Mouse (Mus musculus): ENCODE data around the gene Abhd2. TPM values are rescaled to one million over a fixed set of nuclear protein-coding genes. Genes with fewer than 3 reads are reported as not detected.

The Abhd2 gene
- polyA plus RNA-seq, 1 experiment from 2014 or later = 13.2 TPM

DNA sequence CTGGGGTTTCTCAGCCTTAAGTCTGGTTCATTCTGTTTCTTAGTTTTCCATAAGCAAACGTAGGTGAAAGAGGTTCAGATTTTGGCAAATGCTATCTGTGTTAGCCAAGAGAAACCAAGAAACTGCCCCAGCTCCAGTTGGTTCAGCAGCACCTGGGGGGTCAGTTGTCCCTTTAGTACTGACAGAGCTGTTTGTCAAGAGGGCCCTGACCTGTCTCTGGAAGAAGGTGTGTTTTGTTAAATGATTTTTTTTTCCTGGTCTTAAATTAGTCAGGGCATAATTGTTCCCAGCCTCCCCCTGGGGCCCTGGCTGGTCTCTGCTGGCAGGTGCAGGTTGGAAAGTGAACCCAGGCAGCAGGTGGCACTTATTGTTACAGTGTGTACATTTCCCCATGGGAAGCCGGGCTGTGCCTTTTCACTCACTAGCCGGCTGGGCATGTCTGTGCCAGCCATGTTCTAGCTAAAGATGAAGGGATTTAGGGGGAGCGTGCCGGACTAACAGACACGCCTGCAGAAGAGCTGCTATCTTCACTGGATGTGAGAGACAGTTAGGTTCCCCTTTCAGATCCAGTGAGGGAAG is 30.3 kb downstream of the Abhd2 start:
- no peak for ATAC-seq (replicated peaks; ENCODE audit: low FRiP score)
- Histone ChIP-seq H3K9ac (ENCODE audit: low read length) (no peak overlapping the region), H3K27me3 (ENCODE audit: control insufficient read depth, insufficient read depth, low read length) (no peaks in the 10 kb centered on the region), H3K27ac (ENCODE audit: low read depth, low read length) (no peak overlapping the region), H3K4me3 (ENCODE audit: low read depth, low read length) (no peak overlapping the region), H3K4me1 (replicated peaks; ENCODE audit: control insufficient read depth, insufficient read depth, low read length) (no peaks in the 10 kb centered on the region; the same call in 1 of the 2 replicates), H3K36me3 (ENCODE audit: control insufficient read depth, insufficient read depth, low read length) (no peaks in the 10 kb centered on the region), H3K4me2 (ENCODE audit: low read depth, low read length, severe bottlenecking) (no peak overlapping the region), H3K9me3 (ENCODE audit: control insufficient read depth, low read length) (no peaks in the 10 kb centered on the region)
- 72% methylated on average over 6 of the region's 6 CpGs for WGBS
- no peak for DNase-seq (ENCODE audit: low spot score)

DNA sequence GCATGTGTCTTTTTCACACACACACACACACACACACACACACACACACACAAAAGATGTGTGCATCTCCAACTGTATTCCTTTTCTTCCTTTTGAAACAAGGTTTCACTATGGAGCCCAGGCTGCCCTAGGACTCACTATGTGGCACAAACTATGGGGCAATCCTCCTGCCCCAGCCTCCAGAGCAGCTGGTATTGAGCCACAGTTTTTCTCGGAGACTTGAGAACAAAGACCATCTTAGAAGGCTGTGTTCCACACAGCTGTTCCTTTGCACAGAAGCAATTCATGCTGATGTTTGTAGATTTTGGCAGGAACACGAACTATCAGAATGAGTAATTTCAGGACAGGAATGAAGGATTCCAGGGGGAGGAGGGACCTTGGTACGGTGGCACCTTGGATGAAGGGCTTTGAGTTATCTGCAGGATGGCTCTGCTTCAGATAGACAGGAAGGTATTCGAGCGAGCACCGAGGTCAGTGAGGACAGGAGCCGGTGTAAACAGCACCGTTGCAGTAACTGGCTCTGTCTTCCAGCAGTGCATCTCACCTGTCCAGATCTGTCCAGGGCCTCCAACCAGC is 35.5 kb downstream of the Abhd2 start:
- Histone ChIP-seq H3K4me3 (ENCODE audit: low read depth, low read length) (no peak overlapping the region), H3K27me3 (ENCODE audit: control insufficient read depth, insufficient read depth, low read length) (no peaks in the 10 kb centered on the region), H3K36me3 (ENCODE audit: control insufficient read depth, insufficient read depth, low read length) (no peaks in the 10 kb centered on the region), H3K9ac (ENCODE audit: low read length) (no peak overlapping the region), H3K4me1 (replicated peaks; ENCODE audit: control insufficient read depth, insufficient read depth, low read length) (peaks cover 18% of the 10 kb centered on the region), H3K4me2 (ENCODE audit: low read depth, low read length, severe bottlenecking) (no peak overlapping the region), H3K27ac (ENCODE audit: low read depth, low read length) (no peak overlapping the region), H3K9me3 (ENCODE audit: control insufficient read depth, low read length) (no peaks in the 10 kb centered on the region)
- WGBS = 79% methylated on average over 8 of the region's 8 CpGs
- ATAC-seq (replicated peaks; ENCODE audit: low FRiP score) = no peak
- no peak for DNase-seq (ENCODE audit: low spot score)

- Histone ChIP-seq H3K4me1 (replicated peaks; ENCODE audit: control insufficient read depth, insufficient read depth, low read length) (peaks cover 20% of the 10 kb centered on the region), H3K4me3 (ENCODE audit: low read depth, low read length) (no peak overlapping the region)
- no peak for ATAC-seq (replicated peaks; ENCODE audit: low FRiP score)
Measured at GRCm38 (mm10) chr7:79309247-79310190, 36.5 kb downstream of the Abhd2 start.

GRCm38 (mm10) chr7:79310191-79310555 is 37.2 kb downstream of the Abhd2 start:
- no peak for DNase-seq (ENCODE audit: low spot score)
- Histone ChIP-seq H3K27me3 (ENCODE audit: control insufficient read depth, insufficient read depth, low read length) (no peaks in the 10 kb centered on the region), H3K9me3 (ENCODE audit: control insufficient read depth, low read length) (no peaks in the 10 kb centered on the region), H3K4me3 (ENCODE audit: low read depth, low read length) (no peak overlapping the region), H3K36me3 (ENCODE audit: control insufficient read depth, insufficient read depth, low read length) (no peaks in the 10 kb centered on the region), H3K4me1 (replicated peaks; ENCODE audit: control insufficient read depth, insufficient read depth, low read length) (peaks cover 21% of the 10 kb centered on the region), H3K27ac (ENCODE audit: low read depth, low read length) (peak overlapping the region; percentile 41; the same call in 1 of the 2 replicates), H3K4me2 (ENCODE audit: low read depth, low read length, severe bottlenecking) (no peak overlapping the region), H3K9ac (ENCODE audit: low read length) (no peak overlapping the region)
- ATAC-seq (replicated peaks; ENCODE audit: low FRiP score) = no peak
- 13% methylated on average over 1 of the region's 1 CpGs for WGBS

More at GRCm38 (mm10) chr7:79309247-79310190, 36.5 kb downstream of the Abhd2 start:
- Histone ChIP-seq H3K36me3 (ENCODE audit: control insufficient read depth, insufficient read depth, low read length) (no peaks in the 10 kb centered on the region), H3K27me3 (ENCODE audit: control insufficient read depth, insufficient read depth, low read length) (no peaks in the 10 kb centered on the region), H3K27ac (ENCODE audit: low read depth, low read length) (no peak overlapping the region), H3K9ac (ENCODE audit: low read length) (peak overlapping the region; percentile 13; the same call in 1 of the 2 replicates), H3K4me2 (ENCODE audit: low read depth, low read length, severe bottlenecking) (no peak overlapping the region), H3K9me3 (ENCODE audit: control insufficient read depth, low read length) (no peaks in the 10 kb centered on the region)
- WGBS = 54% methylated on average over 19 of the region's 19 CpGs
- DNase-seq (ENCODE audit: low spot score) = no peak

GRCm38 (mm10) chr7:79311420-79311988 is 38.5 kb downstream of the Abhd2 start:
- peaks cover 32% of the 10 kb centered on the region for H3K4me1 ChIP-seq (replicated peaks; ENCODE audit: control insufficient read depth, insufficient read depth, low read length)
- H3K4me2 ChIP-seq (ENCODE audit: low read depth, low read length, severe bottlenecking) = no peak overlapping the region
- no peak overlapping the region for H3K27ac ChIP-seq (ENCODE audit: low read depth, low read length)
- ATAC-seq (replicated peaks; ENCODE audit: low FRiP score) (no peak), DNase-seq (ENCODE audit: low spot score) (no peak)
- no peak overlapping the region for H3K4me3 ChIP-seq (ENCODE audit: low read depth, low read length)
- H3K27me3 ChIP-seq (ENCODE audit: control insufficient read depth, insufficient read depth, low read length) = no peaks in the 10 kb centered on the region
- no peaks in the 10 kb centered on the region for H3K9me3 ChIP-seq (ENCODE audit: control insufficient read depth, low read length)
- H3K9ac ChIP-seq (ENCODE audit: low read length) = no peak overlapping the region
- H3K36me3 ChIP-seq (ENCODE audit: control insufficient read depth, insufficient read depth, low read length) = no peaks in the 10 kb centered on the region
- WGBS = 90% methylated on average over 5 of the region's 5 CpGs

DNA sequence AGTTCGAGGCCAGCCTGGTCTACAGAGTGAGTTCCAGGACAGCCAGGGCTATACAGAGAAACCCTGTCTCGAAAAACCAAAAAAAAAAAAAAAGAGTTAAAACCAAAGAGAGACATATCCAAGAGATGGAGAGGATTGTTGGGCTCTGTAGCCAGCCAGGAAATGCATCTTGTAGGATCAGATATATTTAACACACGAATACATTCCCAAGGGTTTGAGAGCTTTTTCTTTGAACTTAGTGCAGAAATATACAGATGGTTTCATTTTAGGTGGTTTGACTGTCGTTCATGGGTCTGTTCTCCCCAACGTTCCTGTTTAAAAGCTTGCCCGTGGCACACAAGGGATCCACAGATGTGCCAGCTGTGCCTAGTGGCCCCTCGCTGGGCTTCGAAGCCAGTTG is 39.2 kb downstream of the Abhd2 start:
- ATAC-seq (replicated peaks; ENCODE audit: low FRiP score) (no peak), DNase-seq (ENCODE audit: low spot score) (no peak)
- Histone ChIP-seq H3K27ac (ENCODE audit: low read depth, low read length) (no peak overlapping the region), H3K4me3 (ENCODE audit: low read depth, low read length) (no peak overlapping the region), H3K9ac (ENCODE audit: low read length) (no peak overlapping the region), H3K9me3 (ENCODE audit: control insufficient read depth, low read length) (no peaks in the 10 kb centered on the region), H3K27me3 (ENCODE audit: control insufficient read depth, insufficient read depth, low read length) (no peaks in the 10 kb centered on the region), H3K36me3 (ENCODE audit: control insufficient read depth, insufficient read depth, low read length) (no peaks in the 10 kb centered on the region), H3K4me1 (replicated peaks; ENCODE audit: control insufficient read depth, insufficient read depth, low read length) (peaks cover 35% of the 10 kb centered on the region), H3K4me2 (ENCODE audit: low read depth, low read length, severe bottlenecking) (no peak overlapping the region)
- WGBS = 79% methylated on average over 8 of the region's 8 CpGs

DNA sequence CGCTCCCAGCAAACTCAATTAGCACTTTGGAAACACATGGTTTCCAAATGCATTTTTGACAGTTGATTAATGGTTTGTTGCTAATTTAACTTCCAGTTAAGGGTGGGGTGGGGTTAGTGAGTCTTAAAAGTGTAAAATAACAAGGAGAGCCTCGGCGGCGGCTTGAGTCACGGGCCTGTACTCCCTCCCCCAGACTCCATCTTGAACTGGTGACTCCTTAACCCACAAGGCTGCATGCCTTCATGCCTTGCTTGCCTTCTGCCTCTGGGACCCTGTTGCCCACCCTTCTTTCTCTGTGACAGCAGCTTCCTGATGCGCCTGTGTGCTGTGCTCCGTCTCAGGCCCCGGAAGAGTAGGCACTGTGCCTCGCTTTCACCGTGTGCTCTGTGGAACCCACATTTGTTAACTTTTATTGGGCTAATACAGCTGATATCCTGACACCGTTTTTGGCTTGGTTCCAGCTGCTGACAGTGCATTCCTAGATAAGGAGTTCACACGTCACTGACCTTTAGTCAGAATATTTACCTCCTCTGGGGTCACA is 40.6 kb downstream of the Abhd2 start:
- WGBS = 62% methylated on average over 12 of the region's 12 CpGs
- H3K4me1 ChIP-seq (replicated peaks; ENCODE audit: control insufficient read depth, insufficient read depth, low read length) = peaks cover 35% of the 10 kb centered on the region
- H3K27me3 ChIP-seq (ENCODE audit: control insufficient read depth, insufficient read depth, low read length) = no peaks in the 10 kb centered on the region
- no peaks in the 10 kb centered on the region for H3K9me3 ChIP-seq (ENCODE audit: control insufficient read depth, low read length)
- no peak overlapping the region for H3K4me2 ChIP-seq (ENCODE audit: low read depth, low read length, severe bottlenecking)
- no peak overlapping the region for H3K4me3 ChIP-seq (ENCODE audit: low read depth, low read length)
- H3K9ac ChIP-seq (ENCODE audit: low read length) = no peak overlapping the region
- peak overlapping the region; percentile 10; the same call in 1 of the 2 replicates for H3K27ac ChIP-seq (ENCODE audit: low read depth, low read length)
- no peak for DNase-seq (ENCODE audit: low spot score)
- no peak; the same call in 1 of the 2 replicates for ATAC-seq (replicated peaks; ENCODE audit: low FRiP score)
- H3K36me3 ChIP-seq (ENCODE audit: control insufficient read depth, insufficient read depth, low read length) = no peaks in the 10 kb centered on the region

GRCm38 (mm10) chr7:79314517-79314916 is 41.5 kb downstream of the Abhd2 start:
- WGBS = 79% methylated on average over 5 of the region's 5 CpGs
- DNase-seq (ENCODE audit: low spot score) (no peak), ATAC-seq (replicated peaks; ENCODE audit: low FRiP score) (no peak)
- no peaks in the 10 kb centered on the region for H3K9me3 ChIP-seq (ENCODE audit: control insufficient read depth, low read length)
- H3K36me3 ChIP-seq (ENCODE audit: control insufficient read depth, insufficient read depth, low read length) = no peaks in the 10 kb centered on the region
- H3K4me1 ChIP-seq (replicated peaks; ENCODE audit: control insufficient read depth, insufficient read depth, low read length) = peaks cover 32% of the 10 kb centered on the region
- no peak overlapping the region for H3K27ac ChIP-seq (ENCODE audit: low read depth, low read length)
- H3K27me3 ChIP-seq (ENCODE audit: control insufficient read depth, insufficient read depth, low read length) = no peaks in the 10 kb centered on the region
- H3K4me3 ChIP-seq (ENCODE audit: low read depth, low read length) = no peak overlapping the region
- no peak overlapping the region for H3K4me2 ChIP-seq (ENCODE audit: low read depth, low read length, severe bottlenecking)
- H3K9ac ChIP-seq (ENCODE audit: low read length) = no peak overlapping the region

Data from forebrain, embryonic 11.5 days (tissue).